Mouse (Mus musculus) gastrocnemius, adult 2 months (tissue): ENCODE results near the gene Fam71a. TPM values are rescaled to one million over a fixed set of nuclear protein-coding genes. Genes with fewer than 3 reads are reported as not detected.

Experiments
- DNase-seq: peaks from one replicate; pipeline ENCODE4 v3.0.0; 2022
- H3K27ac ChIP-seq: fragments of 200-600 bp; 2 replicates; pipeline ENCODE4 v1.8.1; 2022; ENCODE audit warnings: mild to moderate bottlenecking
- H3K4me3 ChIP-seq: fragments of 200-600 bp; 2 replicates; pipeline ENCODE4 v1.8.1; 2022; ENCODE audit warnings: mild to moderate bottlenecking, moderate library complexity
- CTCF ChIP-seq: fragments of 200-600 bp; IDR thresholded peaks from 2 replicates; pipeline ENCODE4 v1.8.1; 2022; ENCODE audit warnings: antibody characterized with exemption, mild to moderate bottlenecking, moderate library complexity
- intact Hi-C: fragments of 180-260 bp; cut with DNase I; formaldehyde crosslinking; loops from one replicate; pipeline ENCODE4 v1.15.1; 2025
- total RNA-seq, 2 experiments: library from RNA; stranded (reverse); gene quantifications; 2 replicates each; pipeline ENCODE4 v1.2.3; 2021

The Fam71a gene
- total RNA-seq, 2 experiments from 2014 or later: not detected

GRCm38 (mm10) chr1:191189671-191190372 lies 25.2 kb upstream of the Fam71a start:
- no peak for TF ChIP-seq CTCF
- DNase-seq: no peak
- Histone ChIP-seq H3K4me3 (no peak overlapping the region), H3K27ac (no peak overlapping the region)
- intact Hi-C loops: no loop called here

DNA sequence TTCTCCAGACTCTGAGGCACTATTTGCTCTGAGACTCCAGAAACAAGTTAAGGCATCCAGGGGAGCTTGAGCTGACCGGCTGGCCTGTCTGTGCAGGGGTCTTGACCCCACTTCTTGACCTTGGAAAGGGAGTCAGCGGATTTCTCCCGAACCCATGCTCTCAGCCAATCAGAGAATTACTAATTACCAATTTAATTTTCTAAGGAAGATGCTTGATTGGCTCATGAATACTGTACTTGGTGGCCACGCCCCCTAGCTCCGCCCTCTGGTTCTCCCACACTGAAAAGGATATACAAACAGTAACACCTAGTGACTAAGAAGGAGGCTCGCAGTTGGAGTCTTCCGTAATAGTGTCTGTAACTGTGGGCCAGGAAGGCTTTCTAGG lies 21.8 kb upstream of the Fam71a start:
- Histone ChIP-seq H3K27ac (peak overlapping the region; percentile 82), H3K4me3 (peak overlapping the region; percentile 97)
- intact Hi-C loops: no loop called here
- peak; percentile 41 for DNase-seq
- no peak for TF ChIP-seq CTCF

DNA sequence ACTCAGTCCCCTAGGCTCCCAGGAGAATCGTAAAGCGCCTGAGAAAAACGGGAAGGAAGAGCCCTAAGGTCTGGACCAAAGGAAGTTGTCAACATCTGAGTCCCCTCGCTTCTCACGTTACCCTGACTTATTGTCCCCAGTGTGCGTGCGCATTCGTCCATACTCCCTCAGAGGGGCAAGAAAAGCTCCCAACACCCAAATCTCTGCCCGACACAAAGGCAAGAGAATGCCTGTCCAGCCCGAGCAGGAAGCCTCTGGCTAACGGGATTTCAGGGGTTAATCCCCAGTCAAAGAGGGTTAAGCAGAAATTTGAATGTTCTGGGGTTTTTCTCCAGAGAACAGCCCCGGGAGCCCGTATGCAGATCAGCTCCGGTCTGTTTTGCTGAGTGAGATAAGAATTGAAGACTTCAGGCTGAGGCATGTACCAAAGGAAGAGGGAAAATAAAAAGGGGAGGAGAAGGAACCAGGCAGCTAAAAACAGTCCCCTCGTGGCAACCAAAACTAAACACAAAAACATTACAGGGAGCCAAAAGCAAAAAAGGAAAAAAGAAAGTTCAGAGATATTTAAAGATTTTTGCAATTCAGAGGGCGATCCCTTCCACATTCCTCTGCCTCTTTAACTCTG lies 21.3 kb upstream of the Fam71a start:
- DNase-seq: no peak
- H3K4me3 ChIP-seq: peak overlapping the region; percentile 97
- peak overlapping the region; percentile 82 for H3K27ac ChIP-seq
- intact Hi-C loops: no loop called here
- no peak for TF ChIP-seq CTCF

- intact Hi-C loops: loop anchor here (5.0 kb wide), 1 partner anchor 92 kb away; no protein-coding TSS in a partner anchor
- Histone ChIP-seq H3K27ac (peak overlapping the region; percentile 82), H3K4me3 (peak overlapping the region; percentile 97)
- DNase-seq: peak; percentile 56
- no peak for TF ChIP-seq CTCF
Measured at GRCm38 (mm10) chr1:191184841-191185251, 20.2 kb upstream of the Fam71a start.

- TF ChIP-seq CTCF: peak; percentile 27
- Histone ChIP-seq H3K4me3 (peak overlapping the region; percentile 97), H3K27ac (peak overlapping the region; percentile 82)
- peak; percentile 51 for DNase-seq
- intact Hi-C loops: loop anchor here (5.0 kb wide), 1 partner anchor 93 kb away; no protein-coding TSS in a partner anchor
Measured at GRCm38 (mm10) chr1:191184066-191184815, 19.6 kb upstream of the Fam71a start.

DNA sequence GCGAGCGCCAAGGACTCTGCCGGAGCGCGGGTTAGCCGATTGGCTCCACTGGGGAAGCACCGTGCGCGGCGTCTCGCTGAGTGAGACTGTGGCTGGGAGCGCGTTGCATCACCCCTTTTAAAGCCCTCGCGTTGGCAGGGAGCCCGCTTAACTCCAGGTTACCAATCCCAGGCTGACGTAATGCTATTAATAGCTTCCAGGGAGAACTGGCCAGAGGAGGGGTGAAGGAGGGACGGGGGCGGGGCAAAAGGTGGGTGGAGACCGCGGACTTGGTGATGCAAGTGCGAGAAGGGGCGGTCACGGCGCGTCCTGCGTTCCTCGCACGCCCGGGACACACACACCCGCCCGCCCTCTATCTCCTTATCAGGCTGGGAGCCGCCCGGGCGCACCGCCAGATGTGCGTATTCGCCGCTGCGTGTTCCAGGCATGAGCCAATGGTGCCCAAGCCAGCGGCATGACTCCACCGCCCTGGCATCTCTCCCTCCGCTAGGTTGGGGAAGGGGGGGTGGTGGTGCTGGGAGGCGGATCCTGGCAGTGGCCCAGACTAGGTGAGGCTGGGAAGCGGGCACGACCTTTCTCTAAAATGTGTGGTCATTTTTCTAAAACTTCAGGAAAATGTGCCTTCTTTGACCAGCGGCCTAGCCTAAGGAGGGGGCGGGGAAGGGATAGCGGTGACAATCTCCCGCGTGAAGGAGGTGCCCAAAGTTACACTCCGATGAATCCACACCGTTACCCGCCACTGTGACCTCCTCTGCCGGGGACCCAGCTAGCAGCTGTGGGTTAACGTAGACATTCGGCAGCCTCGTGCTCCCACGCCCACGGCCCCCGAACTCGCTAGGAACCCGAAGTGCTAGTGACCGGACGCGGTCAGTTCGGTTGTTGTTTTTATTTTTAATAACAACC lies 18.8 kb upstream of the Fam71a start:
- no peak for TF ChIP-seq CTCF
- intact Hi-C loops: loop anchor here (1.0 to 5.0 kb wide), 2 partner anchors 42 to 94 kb away; no protein-coding TSS in a partner anchor
- H3K4me3 ChIP-seq: peak overlapping the region; percentile 97
- peak; percentile 100 for DNase-seq
- peak overlapping the region; percentile 93 for H3K27ac ChIP-seq

- intact Hi-C loops: loop anchor here (1.0 to 5.0 kb wide), 2 partner anchors 43 to 95 kb away; no protein-coding TSS in a partner anchor
- H3K4me3 ChIP-seq: peak overlapping the region; percentile 97
- TF ChIP-seq CTCF: peak; percentile 61
- peak overlapping the region; percentile 93 for H3K27ac ChIP-seq
- DNase-seq: peak; percentile 84
Measured at GRCm38 (mm10) chr1:191182431-191183162, 18.0 kb upstream of the Fam71a start.

DNA sequence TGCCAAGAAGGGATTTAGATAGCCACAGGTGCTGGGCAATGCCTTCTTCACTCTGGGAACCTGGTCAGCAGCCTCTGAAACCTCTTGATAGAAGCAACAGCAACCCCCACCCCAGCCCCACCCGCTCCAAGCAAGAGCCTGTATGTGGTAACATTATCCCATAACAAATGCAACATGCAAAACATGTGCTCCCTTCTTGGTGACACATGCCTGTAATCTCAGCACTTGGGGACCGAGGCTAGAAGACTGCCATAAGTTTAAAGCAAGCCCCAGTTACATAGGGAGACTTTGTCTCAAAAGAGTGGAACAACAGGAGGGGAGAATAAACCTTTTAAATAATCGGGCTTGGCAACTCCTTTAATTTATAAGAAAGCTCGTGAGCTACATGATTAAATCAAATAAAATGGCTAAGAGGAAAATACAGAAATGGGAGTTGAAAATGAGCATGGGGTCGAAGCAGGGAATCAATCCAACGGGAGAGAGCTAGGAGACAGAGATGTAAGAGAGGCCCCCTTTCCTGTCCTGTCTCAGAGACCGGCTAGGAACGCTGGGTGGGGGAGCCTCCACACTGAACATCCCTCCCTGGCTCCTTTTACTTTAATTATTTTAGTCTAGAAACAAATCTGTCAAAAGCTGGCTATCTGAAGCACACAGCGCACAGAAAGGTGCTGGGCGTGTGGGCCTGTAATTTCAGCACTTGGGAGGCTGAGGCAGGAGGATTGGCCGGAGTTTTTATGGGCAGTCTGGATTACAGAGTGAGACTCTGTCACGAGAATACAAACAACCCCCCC lies 17.0 kb upstream of the Fam71a start:
- H3K27ac ChIP-seq: peak overlapping the region; percentile 93
- no peak for TF ChIP-seq CTCF
- peak overlapping the region; percentile 97 for H3K4me3 ChIP-seq
- intact Hi-C loops: loop anchor here (5.0 kb wide), 1 partner anchor 96 kb away; no protein-coding TSS in a partner anchor
- no peak for DNase-seq

GRCm38 (mm10) chr1:191180397-191180796 lies 15.8 kb upstream of the Fam71a start:
- intact Hi-C loops: loop anchor here (5.0 kb wide), 1 partner anchor 97 kb away; no protein-coding TSS in a partner anchor
- no peak for TF ChIP-seq CTCF
- Histone ChIP-seq H3K27ac (no peak overlapping the region), H3K4me3 (peak overlapping the region; percentile 40)
- DNase-seq: no peak

DNA sequence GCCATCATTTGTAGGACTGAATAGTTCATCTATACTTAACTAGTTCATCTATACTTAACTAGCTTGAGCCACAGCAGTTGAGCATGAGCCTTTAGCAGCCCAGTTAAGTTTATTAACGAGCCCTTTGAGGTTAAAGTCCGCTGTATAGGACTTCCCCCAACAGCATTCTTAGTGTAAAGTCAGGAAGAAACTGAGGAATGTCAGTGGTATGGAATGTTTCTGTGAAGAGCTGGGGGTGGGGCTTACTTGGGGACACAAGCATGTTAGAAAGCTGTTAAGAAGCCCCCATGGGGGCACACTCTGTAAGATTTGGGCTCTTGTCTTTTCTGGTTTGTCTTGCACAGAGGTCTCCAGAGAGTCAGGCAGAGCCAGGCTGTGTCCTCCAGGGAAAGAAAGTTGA lies 15.2 kb upstream of the Fam71a start:
- Histone ChIP-seq H3K4me3 (peak overlapping the region; percentile 40), H3K27ac (no peak overlapping the region)
- TF ChIP-seq CTCF: no peak

More for the DNA sequence above, 15.2 kb upstream of the Fam71a start:
- DNase-seq: no peak
- intact Hi-C loops: loop anchor here (5.0 kb wide), 1 partner anchor 97 kb away; no protein-coding TSS in a partner anchor
